In the genomic region with DNA sequence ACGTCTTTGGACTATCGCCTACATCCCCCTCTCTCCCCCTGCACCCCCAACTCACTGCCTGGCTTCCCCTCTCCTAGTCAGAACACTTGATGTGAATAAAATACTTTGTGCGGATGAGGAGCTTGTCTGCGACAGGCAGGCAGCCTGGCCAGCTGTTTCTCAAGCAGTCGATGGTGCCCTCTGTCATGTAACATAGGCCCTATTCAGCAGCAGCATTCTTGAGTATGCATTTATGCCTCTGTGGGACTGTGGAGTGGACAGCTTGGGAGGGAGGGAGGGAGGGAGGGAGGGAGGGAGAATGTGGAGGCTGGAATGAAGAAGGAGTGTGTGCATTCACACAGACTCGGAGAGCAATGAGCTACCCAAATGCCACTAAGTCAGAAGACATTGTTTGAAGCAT, we compare ENCODE assay signal across 10 mouse cellular contexts.
A peak's percentile ranks its signal among the peaks of the same experiment; 100 is the strongest.
DNase-seq lines count a peak whose midpoint lies in the region; ATAC-seq lines count a peak whose summit lies in the region.
"Had no signal": no experiment of that assay in that cellular context is flagged by ENCODE, and none has a peak within 500 bp of the region (broad histone marks: within the 10 kb centered on the region; RNA-seq: fewer than 3 reads in every experiment).

No protein-coding gene starts in this region.

- no peak overlapping the region for H3K9ac ChIP-seq in midbrain, embryonic 11.5 days (ENCODE audit: low read length)
- no peak overlapping the region for H3K9ac ChIP-seq in midbrain, embryonic 16.5 days (ENCODE audit: low read depth, low read length)
- H3K9ac ChIP-seq in stomach, embryonic 14.5 days (replicated peaks; ENCODE audit: low read depth, low read length), result no peak overlapping the region

- no peaks in the 10 kb centered on the region for H3K9me3 ChIP-seq in heart, embryonic 10.5 days
- H3K9me3 ChIP-seq in midbrain, embryonic 11.5 days (ENCODE audit: control insufficient read depth, low read length), result no peaks in the 10 kb centered on the region
- no peaks in the 10 kb centered on the region for H3K9me3 ChIP-seq in midbrain, embryonic 16.5 days (replicated peaks; ENCODE audit: control insufficient read depth, low read length, poor library complexity, severe bottlenecking)
- no peaks in the 10 kb centered on the region for H3K9me3 ChIP-seq in limb, embryonic 10.5 days (replicated peaks)
- H3K9me3 ChIP-seq in stomach, embryonic 14.5 days (ENCODE audit: control insufficient read depth, low read depth, low read length), result no peaks in the 10 kb centered on the region

- DNase-seq in heart, embryonic 10.5 days (ENCODE audit: low spot score), result no peak
- DNase-seq in heart, adult 8-10 months (ENCODE audit: low spot score), result no peak
- DNase-seq in midbrain, embryonic 11.5 days (ENCODE audit: low spot score, missing footprints), result no peak
- DNase-seq in limb, embryonic 10.5 days (ENCODE audit: low spot score), result no peak
- no peak for DNase-seq in ovary, postnatal 14 days (ENCODE audit: low spot score)
- no peak for DNase-seq in cerebellum, postnatal 25 days
- DNase-seq: adrenal gland, adult 8-10 months; right cerebral cortex, postnatal 14 days had no signal

- no peak overlapping the region for H3K4me2 ChIP-seq in midbrain, embryonic 11.5 days
- no peak overlapping the region for H3K4me2 ChIP-seq in midbrain, embryonic 16.5 days (ENCODE audit: low read length)
- H3K4me2 ChIP-seq in stomach, embryonic 14.5 days (replicated peaks; ENCODE audit: low read depth, low read length), result no peak overlapping the region; the same call in 1 of the 2 replicates

- H3K4me1 ChIP-seq in heart, embryonic 10.5 days, result peaks cover 79% of the 10 kb centered on the region
- peaks cover 17% of the 10 kb centered on the region for H3K4me1 ChIP-seq in midbrain, embryonic 11.5 days (ENCODE audit: control insufficient read depth, insufficient read depth, low read length)
- H3K4me1 ChIP-seq in midbrain, embryonic 16.5 days (ENCODE audit: control insufficient read depth, insufficient read depth, low read length), result peaks cover 11% of the 10 kb centered on the region
- peaks cover 41% of the 10 kb centered on the region for H3K4me1 ChIP-seq in limb, embryonic 10.5 days
- H3K4me1 ChIP-seq in stomach, embryonic 14.5 days (ENCODE audit: control insufficient read depth, insufficient read depth, low read length), result peaks cover 60% of the 10 kb centered on the region

- whole genome bisulfite sequencing in heart, embryonic 10.5 days, result 33% methylated on average over 6 of the region's 6 CpGs
- 30% methylated on average over 6 of the region's 6 CpGs for WGBS in midbrain, embryonic 11.5 days
- WGBS in midbrain, embryonic 16.5 days, result 11% methylated on average over 6 of the region's 6 CpGs
- WGBS in limb, embryonic 10.5 days, result 37% methylated on average over 6 of the region's 6 CpGs
- 11% methylated on average over 6 of the region's 6 CpGs for whole genome bisulfite sequencing in stomach, embryonic 14.5 days

- H3K36me3 ChIP-seq in heart, embryonic 10.5 days, result no peaks in the 10 kb centered on the region
- no peaks in the 10 kb centered on the region for H3K36me3 ChIP-seq in midbrain, embryonic 11.5 days (ENCODE audit: control insufficient read depth, insufficient read depth, low read length)
- H3K36me3 ChIP-seq in midbrain, embryonic 16.5 days (ENCODE audit: control insufficient read depth, insufficient read depth, low read length), result no peaks in the 10 kb centered on the region
- no peaks in the 10 kb centered on the region for H3K36me3 ChIP-seq in limb, embryonic 10.5 days
- H3K36me3 ChIP-seq in stomach, embryonic 14.5 days (ENCODE audit: control insufficient read depth, insufficient read depth, low read length), result no peaks in the 10 kb centered on the region

- H3K27me3 ChIP-seq in heart, embryonic 10.5 days (ENCODE audit: insufficient read depth, poor library complexity, severe bottlenecking), result no peaks in the 10 kb centered on the region
- peaks cover 3% of the 10 kb centered on the region; the same call in 1 of the 2 replicates for H3K27me3 ChIP-seq in midbrain, embryonic 11.5 days (ENCODE audit: control insufficient read depth, insufficient read depth, low read length)
- no peaks in the 10 kb centered on the region for H3K27me3 ChIP-seq in midbrain, embryonic 16.5 days (ENCODE audit: control insufficient read depth, insufficient read depth, low read depth, low read length)
- no peaks in the 10 kb centered on the region for H3K27me3 ChIP-seq in limb, embryonic 10.5 days (ENCODE audit: low read depth, poor library complexity, severe bottlenecking)
- no peaks in the 10 kb centered on the region for H3K27me3 ChIP-seq in stomach, embryonic 14.5 days (ENCODE audit: control insufficient read depth, insufficient read depth, low read length)

- H3K27ac ChIP-seq in heart, embryonic 10.5 days, result peak overlapping the region; percentile 82
- no peak overlapping the region for H3K27ac ChIP-seq in midbrain, embryonic 11.5 days (ENCODE audit: low read depth, low read length)
- no peak overlapping the region for H3K27ac ChIP-seq in midbrain, embryonic 16.5 days (ENCODE audit: low read length)
- H3K27ac ChIP-seq in limb, embryonic 10.5 days, result peak overlapping the region; percentile 33; the same call in 1 of the 2 replicates
- H3K27ac ChIP-seq in stomach, embryonic 14.5 days (ENCODE audit: low read length), result peak overlapping the region; percentile 87

- H3K4me3 ChIP-seq in heart, embryonic 10.5 days, result 0 out of 2 replicates have a peak overlapping the region, but pooled peaks have one; percentile 5
- H3K4me3 ChIP-seq in midbrain, embryonic 11.5 days (ENCODE audit: low read depth, low read length), result no peak overlapping the region
- no peak overlapping the region for H3K4me3 ChIP-seq in midbrain, embryonic 16.5 days (ENCODE audit: low read depth, low read length)
- no peak overlapping the region for H3K4me3 ChIP-seq in limb, embryonic 10.5 days
- no peak overlapping the region for H3K4me3 ChIP-seq in stomach, embryonic 14.5 days (ENCODE audit: low read depth, low read length)

- peak; percentile 48; the same call in 1 of the 2 replicates for ATAC-seq in midbrain, embryonic 11.5 days (ENCODE audit: low FRiP score)
- no peak for ATAC-seq in midbrain, embryonic 16.5 days
- ATAC-seq in stomach, embryonic 14.5 days (ENCODE audit: insufficient number of reproducible peaks, insufficient read depth, low FRiP score, low read depth), result peak; percentile 56; the same call in 1 of the 2 replicates

Comparison
In these comparisons a context has a peak if more than half of its experiments do, and no peak if none do; other contexts are left out.
1. H3K27ac ChIP-seq: peak in heart, embryonic 10.5 days (single experiment), limb, embryonic 10.5 days (single experiment) and stomach, embryonic 14.5 days (single experiment); none in midbrain, embryonic 11.5 days (single experiment) and midbrain, embryonic 16.5 days (single experiment).